Comparison of ENCODE assay signal across 9 mouse cellular contexts in genomic region chr7:45235656-45236180, GRCm38 (mm10). TPM values are rescaled to one million over a fixed set of nuclear protein-coding genes. Genes with fewer than 3 reads are reported as not detected.
A peak's percentile ranks its signal among the peaks of the same experiment; 100 is the strongest.
DNase-seq lines count a peak whose midpoint lies in the region; ATAC-seq and TF ChIP-seq lines count a peak whose summit lies in the region.
"Had no signal": no experiment of that assay in that cellular context is flagged by ENCODE, and none has a peak within 500 bp of the region (broad histone marks: within the 10 kb centered on the region; RNA-seq: fewer than 3 reads in every experiment).

No protein-coding gene starts in this region.

- TF ChIP-seq POLR2A in heart, adult 2 months (IDR thresholded peaks at IDR 0.05; ENCODE audit: insufficient read depth, low read depth, low read length), result no peak

- no peak for TF ChIP-seq EP300 in heart, adult 2 months (IDR thresholded peaks at IDR 0.05; ENCODE audit: insufficient read depth, low read depth, low read length)

- DNase-seq in heart, adult 2 months, result peak; percentile 24 to 34
- no peak for DNase-seq in heart, adult 9 months (ENCODE audit: low spot score in 2 of 2)
- peak; percentile 21 to 25 for DNase-seq in heart, postnatal 14 days
- no peak for DNase-seq in gastrocnemius, adult 18-20 months (ENCODE audit: low spot score)
- DNase-seq in cerebellum, adult 18-20 months, result no peak

- WGBS in heart, adult 2 months, result 65% methylated on average over 17 of the region's 17 CpGs
- 54% methylated on average over 17 of the region's 17 CpGs for WGBS in liver, embryonic 16.5 days (ENCODE audit: insufficient replicate concordance)

- intact Hi-C loops in heart, adult 2 months (cut with DNase I), result no loop called here
- intact Hi-C loops in heart, postnatal 14 days (cut with DNase I), result no loop called here

- no peak for TF ChIP-seq CTCF in heart, adult 2 months (IDR thresholded peaks at IDR 0.05)

- no peaks in the 10 kb centered on the region for H3K79me2 ChIP-seq in heart, adult 2 months (replicated peaks; ENCODE audit: control insufficient read depth, insufficient read depth, low read length)

- peaks cover 6% of the 10 kb centered on the region for H3K4me1 ChIP-seq in heart, adult 2 months (ENCODE audit: control insufficient read depth, insufficient read depth, low read length)
- H3K4me1 ChIP-seq in brown adipose tissue, adult 24 weeks (ENCODE audit: control insufficient read depth, insufficient read depth, insufficient read length, low read length), result peaks cover 14% of the 10 kb centered on the region
- peaks cover 15% of the 10 kb centered on the region for H3K4me1 ChIP-seq in liver, embryonic 16.5 days (ENCODE audit: control insufficient read depth, low read depth, low read length)

- H3K4me3 ChIP-seq in heart, adult 2 months, result no peak overlapping the region
- H3K4me3 ChIP-seq in brown adipose tissue, adult 24 weeks (ENCODE audit: insufficient read depth, low read depth, low read length), result peak overlapping the region; percentile 32; the same call in 1 of the 2 replicates
- no peak overlapping the region for H3K4me3 ChIP-seq in liver, embryonic 16.5 days (ENCODE audit: low read depth, low read length)

- H3K27me3 ChIP-seq in heart, adult 2 months (ENCODE audit: control insufficient read depth, insufficient read depth, low read length), result no peaks in the 10 kb centered on the region
- no peaks in the 10 kb centered on the region for H3K27me3 ChIP-seq in liver, embryonic 16.5 days (ENCODE audit: control insufficient read depth, insufficient read depth, low read depth, low read length)

- no peak for ATAC-seq in liver, embryonic 16.5 days (ENCODE audit: low read depth)
- no peak for ATAC-seq in CD4-positive, CD25-positive, alpha-beta regulatory T cell, adult 4 months

- H3K4me2 ChIP-seq in liver, embryonic 16.5 days (ENCODE audit: low read depth, low read length), result 0 out of 2 replicates have a peak overlapping the region, but pooled peaks have one; percentile 19

- peak overlapping the region; percentile 43; the same call in 1 of the 2 replicates for H3K27ac ChIP-seq in heart, adult 2 months
- no peak overlapping the region for H3K27ac ChIP-seq in brown adipose tissue, adult 24 weeks (replicated peaks; ENCODE audit: low read depth, low read length)
- H3K27ac ChIP-seq in liver, embryonic 16.5 days (ENCODE audit: low read length), result no peak overlapping the region

- H3K9me3 ChIP-seq in liver, embryonic 16.5 days (replicated peaks; ENCODE audit: control insufficient read depth, low read length), result no peaks in the 10 kb centered on the region

- peak overlapping the region; percentile 6; the same call in 1 of the 2 replicates for H3K9ac ChIP-seq in heart, adult 2 months (ENCODE audit: low read depth, low read length)
- H3K9ac ChIP-seq in liver, embryonic 16.5 days (ENCODE audit: low read depth, low read length), result no peak overlapping the region

- no peaks in the 10 kb centered on the region for H3K36me3 ChIP-seq in heart, adult 2 months (ENCODE audit: control insufficient read depth, insufficient read depth, low read length)
- no peaks in the 10 kb centered on the region for H3K36me3 ChIP-seq in liver, embryonic 16.5 days (ENCODE audit: control insufficient read depth, insufficient read depth)

RNA-seq across cellular contexts. Expression of gene Cd37, which starts 3.2 kb away (rescaled TPM):
- 1 to 10 TPM; 3.1 to 4.3 TPM for total RNA-seq in heart, adult 2 months (2021)
- polyA plus RNA-seq in heart, adult 2 months (2012; rRNA removed), result 10.0 and 21.2 TPM in 2 replicates
- 4.1 and 4.5 TPM in 2 replicates for polyA plus RNA-seq in brown adipose tissue, adult 24 weeks (2012; ENCODE audit: insufficient read depth, insufficient read length, missing spikeins)
- total RNA-seq in heart, postnatal 14 days (2021), result 1 to 10 TPM; 3.8 to 5.5 TPM
- 16.4 and 19.3 TPM in 2 replicates for polyA plus RNA-seq in liver, embryonic 16.5 days (2015; fragmentation: Nextera tagmentation; extraction: Ambion mirVana)
- 100 to 1,000 TPM; 473 to 666 TPM for polyA plus RNA-seq in CD4-positive, CD25-positive, alpha-beta regulatory T cell, adult 4 months (2017; shearing (Covaris generic))
- 1 to 10 TPM; 1.1 to 1.2 TPM for total RNA-seq in gastrocnemius, adult 18-20 months (2021)

RNA-seq across cellular contexts. Expression of gene Slc6a16, which starts 5.2 kb away (rescaled TPM):
- not detected for total RNA-seq in heart, adult 2 months (2021)
- polyA plus RNA-seq in heart, adult 2 months (2012; rRNA removed), result 0.15 TPM in 1 of 2 replicates, not detected in the other
- polyA plus RNA-seq in brown adipose tissue, adult 24 weeks (2012; ENCODE audit: insufficient read depth, insufficient read length, missing spikeins), result not detected in 2 replicates
- not detected for total RNA-seq in heart, postnatal 14 days (2021)
- not detected in 2 replicates for polyA plus RNA-seq in liver, embryonic 16.5 days (2015; fragmentation: Nextera tagmentation; extraction: Ambion mirVana)
- polyA plus RNA-seq in CD4-positive, CD25-positive, alpha-beta regulatory T cell, adult 4 months (2017; shearing (Covaris generic)), result not detected
- not detected for total RNA-seq in gastrocnemius, adult 18-20 months (2021)
- total RNA-seq: gastrocnemius, postnatal 4 days had no signal

RNA-seq across cellular contexts. Expression of gene Tead2, which starts 20.2 kb away (rescaled TPM):
- total RNA-seq in heart, adult 2 months (2021), result 10 to 100 TPM in 1 of 2 experiments, 1 to 10 TPM in 1; 6.2 to 10.8 TPM
- 13.1 and 14.0 TPM in 2 replicates for polyA plus RNA-seq in heart, adult 2 months (2012; rRNA removed)
- polyA plus RNA-seq in brown adipose tissue, adult 24 weeks (2012; ENCODE audit: insufficient read depth, insufficient read length, missing spikeins), result 3.2 and 4.9 TPM in 2 replicates
- total RNA-seq in heart, postnatal 14 days (2021), result 10 to 100 TPM; 10.1 to 14.4 TPM
- polyA plus RNA-seq in liver, embryonic 16.5 days (2015; fragmentation: Nextera tagmentation; extraction: Ambion mirVana), result 5.0 and 6.5 TPM in 2 replicates
- polyA plus RNA-seq in CD4-positive, CD25-positive, alpha-beta regulatory T cell, adult 4 months (2017; shearing (Covaris generic)), result 1 to 10 TPM; 4.5 to 5.4 TPM
- 1 to 10 TPM; 1.2 to 1.3 TPM for total RNA-seq in gastrocnemius, adult 18-20 months (2021)

RNA-seq across cellular contexts. Expression of gene Dkkl1, which starts 23.8 kb away (rescaled TPM):
- total RNA-seq in heart, adult 2 months (2021), result not detected
- 0.37 and 0.73 TPM in 2 replicates for polyA plus RNA-seq in heart, adult 2 months (2012; rRNA removed)
- not detected in 2 replicates for polyA plus RNA-seq in brown adipose tissue, adult 24 weeks (2012; ENCODE audit: insufficient read depth, insufficient read length, missing spikeins)
- not detected for total RNA-seq in heart, postnatal 14 days (2021)
- polyA plus RNA-seq in liver, embryonic 16.5 days (2015; fragmentation: Nextera tagmentation; extraction: Ambion mirVana), result 1.5 and 2.2 TPM in 2 replicates
- 10 to 100 TPM; 16.1 to 22.9 TPM for polyA plus RNA-seq in CD4-positive, CD25-positive, alpha-beta regulatory T cell, adult 4 months (2017; shearing (Covaris generic))
- not detected for total RNA-seq in gastrocnemius, adult 18-20 months (2021)
- total RNA-seq: gastrocnemius, postnatal 4 days had no signal

RNA-seq across cellular contexts. Expression of gene Ccdc155, which starts 31.0 kb away (rescaled TPM):
- not detected for total RNA-seq in heart, adult 2 months (2021)
- polyA plus RNA-seq in heart, adult 2 months (2012; rRNA removed), result 0.06 and 0.12 TPM in 2 replicates
- not detected in 2 replicates for polyA plus RNA-seq in brown adipose tissue, adult 24 weeks (2012; ENCODE audit: insufficient read depth, insufficient read length, missing spikeins)
- not detected for total RNA-seq in heart, postnatal 14 days (2021)
- 0.05 TPM in 1 of 2 replicates, not detected in the other for polyA plus RNA-seq in liver, embryonic 16.5 days (2015; fragmentation: Nextera tagmentation; extraction: Ambion mirVana)
- not detected for polyA plus RNA-seq in CD4-positive, CD25-positive, alpha-beta regulatory T cell, adult 4 months (2017; shearing (Covaris generic))
- not detected for total RNA-seq in gastrocnemius, adult 18-20 months (2021)

Comparison
In these comparisons a context has a peak if more than half of its experiments do, and no peak if none do; other contexts are left out.
1. DNase-seq: peak in heart, adult 2 months (2 of 2) and heart, postnatal 14 days (2 of 2); none in heart, adult 9 months (0 of 2), gastrocnemius, adult 18-20 months (single experiment) and cerebellum, adult 18-20 months (0 of 2).
2. RNA of gene Cd37, which starts 3.2 kb away (polyA plus RNA-seq): 473 to 666 TPM in CD4-positive, CD25-positive, alpha-beta regulatory T cell, adult 4 months; 10.0 to 21.2 TPM in heart, adult 2 months, 16.4 to 19.3 TPM in liver, embryonic 16.5 days and 4.1 to 4.5 TPM in brown adipose tissue, adult 24 weeks; every median in the first group is over 10 times any median in the second.